Comparison of ENCODE assay signal across 21 mouse cellular contexts in genomic region chr10:117429459-117430183, GRCm38 (mm10).
"Had no signal": no experiment of that assay in that cellular context is flagged by ENCODE, and none has a peak within 500 bp of the region (broad histone marks: within the 10 kb centered on the region; RNA-seq: fewer than 3 reads in every experiment).

No protein-coding gene starts in this region.

- H3K36me3 ChIP-seq: heart, embryonic 13.5 days; heart, embryonic 15.5 days; hindbrain, embryonic 10.5 days; hindbrain, embryonic 12.5 days; intestine, embryonic 15.5 days; limb, embryonic 10.5 days; limb, embryonic 12.5 days; liver, embryonic 13.5 days; liver, embryonic 15.5 days had no signal

- H3K4me3 ChIP-seq: gastrocnemius, adult 2 months; heart, adult 2 months; heart, embryonic 13.5 days; heart, embryonic 15.5 days; hindbrain, embryonic 10.5 days; hindbrain, embryonic 12.5 days; intestine, embryonic 15.5 days; layer of hippocampus, adult 2 months; left cerebral cortex, adult 2 months; limb, embryonic 10.5 days; limb, embryonic 12.5 days; liver, embryonic 13.5 days; liver, embryonic 15.5 days had no signal

- DNase-seq: gastrocnemius, adult 2 months; gastrocnemius, postnatal 10 days; gastrocnemius, postnatal 25 days; heart, adult 2 months; heart, postnatal 4 days; kidney, adult 8-10 months; kidney, postnatal 10 days; kidney, postnatal 4 days; liver; liver, embryonic 13.5 days had no signal

- H3K4me1 ChIP-seq: heart, embryonic 15.5 days; intestine, embryonic 15.5 days had no signal

- H3K27ac ChIP-seq: gastrocnemius, adult 2 months; heart, adult 2 months; heart, embryonic 13.5 days; heart, embryonic 15.5 days; hindbrain, embryonic 10.5 days; hindbrain, embryonic 12.5 days; hindbrain, embryonic 14.5 days; intestine, embryonic 15.5 days; layer of hippocampus, adult 2 months; left cerebral cortex, adult 2 months; limb, embryonic 10.5 days; limb, embryonic 12.5 days; liver, embryonic 13.5 days; liver, embryonic 15.5 days had no signal

- H3K27me3 ChIP-seq: heart, embryonic 15.5 days; intestine, embryonic 15.5 days; liver, embryonic 13.5 days; liver, embryonic 15.5 days had no signal
